Mouse (Mus musculus): Measurements from ENCODE around the gene Gm4181. TPM values are rescaled to one million over a fixed set of nuclear protein-coding genes. Genes with fewer than 3 reads are reported as not detected.
"Not testable (repeated sequence)": the region's sequence is repeated elsewhere in the genome, so short reads cannot be mapped to it uniquely, and the experiment has no call there.

Gm4181 gene
- polyA plus RNA-seq (2016; fragmentation: Nextera tagmentation; extraction: Ambion mirVana) = not detected in 2 replicates

DNA sequence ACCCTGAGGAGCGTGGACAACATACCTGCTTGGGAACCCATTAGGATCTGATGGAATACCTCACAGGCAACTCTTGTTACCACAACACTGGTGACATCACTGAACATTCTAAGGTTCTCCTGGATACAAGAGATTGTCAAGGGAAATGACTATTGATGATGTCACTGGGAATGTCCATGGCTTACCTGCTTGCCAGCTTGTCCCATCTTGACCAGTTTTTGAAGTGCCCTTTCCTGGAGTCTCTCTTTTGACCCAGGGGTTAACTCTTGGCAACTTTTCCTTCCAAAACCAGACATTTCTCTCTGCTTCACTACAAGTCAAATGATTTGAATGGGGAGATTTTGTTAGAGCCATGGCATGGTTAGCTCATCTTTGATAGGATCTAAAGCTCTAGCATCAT lies at the start of gene Gm4181:
TSS of gene Gm4181 (minus strand) at position 101 of the 400 bp plus-strand sequence.
- 80% methylated on average over 1 of the region's 1 CpGs for WGBS
- not testable (repeated sequence) for H3K4me3 ChIP-seq; H3K27ac ChIP-seq; H3K9me3 ChIP-seq; H3K36me3 ChIP-seq; DNase-seq (ENCODE audit: low spot score); H3K27me3 ChIP-seq (ENCODE audit: insufficient read depth, poor library complexity, severe bottlenecking); H3K4me1 ChIP-seq (replicated peaks)

- H3K4me1 ChIP-seq (replicated peaks) = no peaks in the 10 kb centered on the region
- 86% methylated on average over 5 of the region's 5 CpGs for WGBS
- DNase-seq (ENCODE audit: low spot score) = no peak
Measured at GRCm38 (mm10) chr14:51677269-51677668, 41.8 kb upstream of the Gm4181 start.

DNA sequence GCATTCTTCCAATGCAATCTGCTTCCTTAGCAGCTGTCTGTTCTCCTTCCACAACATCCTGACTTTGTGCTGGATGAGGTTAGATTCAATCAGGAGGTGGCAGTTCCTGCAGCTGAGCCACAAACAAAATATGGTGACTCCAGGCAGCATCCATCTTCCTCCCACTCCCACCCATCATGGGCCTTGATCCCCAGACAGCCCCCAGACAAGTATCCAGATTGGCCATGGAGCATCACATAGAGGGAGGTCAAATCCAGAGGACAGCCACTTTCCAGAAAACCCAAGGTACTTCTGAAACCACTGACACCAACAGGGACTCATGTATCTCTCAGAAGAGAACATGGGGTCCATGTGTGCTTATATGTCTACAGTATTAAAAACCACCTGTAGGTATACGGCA lies 3.0 kb downstream of the Gm4181 start:
- H3K4me1 ChIP-seq (replicated peaks); H3K4me3 ChIP-seq; H3K36me3 ChIP-seq; DNase-seq (ENCODE audit: low spot score); H3K27ac ChIP-seq; H3K27me3 ChIP-seq (ENCODE audit: insufficient read depth, poor library complexity, severe bottlenecking); H3K9me3 ChIP-seq: not testable (repeated sequence)
- WGBS = 94% methylated on average over 1 of the region's 1 CpGs

More at GRCm38 (mm10) chr14:51677269-51677668, 41.8 kb upstream of the Gm4181 start:
- Histone ChIP-seq H3K4me3 (no peak overlapping the region), H3K36me3 (no peaks in the 10 kb centered on the region), H3K9me3 (no peaks in the 10 kb centered on the region), H3K27ac (no peak overlapping the region), H3K27me3 (ENCODE audit: insufficient read depth, poor library complexity, severe bottlenecking) (no peaks in the 10 kb centered on the region)

- Histone ChIP-seq H3K36me3 (no peaks in the 10 kb centered on the region), H3K4me1 (replicated peaks) (no peaks in the 10 kb centered on the region), H3K27ac (no peak within 1 kb of the TSS), H3K4me3 (no peak within 1 kb of the TSS), H3K9me3 (no peaks in the 10 kb centered on the region), H3K27me3 (ENCODE audit: insufficient read depth, poor library complexity, severe bottlenecking) (no peaks in the 10 kb centered on the region)
- WGBS = 91% methylated on average over 1 of the region's 1 CpGs
- DNase-seq (ENCODE audit: low spot score) = no peak
Measured at GRCm38 (mm10) chr14:51611210-51611609, 24.3 kb downstream of the Gm4181 start, which contains the start of gene Gm17078. Gm17078 (minus strand) TSS chr14:51611310.

GRCm38 (mm10) chr14:51592039-51592438 lies 43.4 kb downstream of the Gm4181 start, which contains the start of gene Gm17174:
Gm17174 (minus strand) TSS chr14:51592139.
- H3K9me3 ChIP-seq; DNase-seq (ENCODE audit: low spot score); H3K4me1 ChIP-seq (replicated peaks); H3K27me3 ChIP-seq (ENCODE audit: insufficient read depth, poor library complexity, severe bottlenecking); H3K36me3 ChIP-seq; H3K4me3 ChIP-seq; H3K27ac ChIP-seq: not testable (repeated sequence)
- 92% methylated on average over 4 of the region's 4 CpGs for WGBS

Other genes with a start within 250 kb of the Gm4181 start
- not detected in 2 replicates for gene Vmn2r88, start 224.8 kb downstream of the Gm4181 start, polyA plus RNA-seq (2016; fragmentation: Nextera tagmentation; extraction: Ambion mirVana)
- not detected in 2 replicates for gene Vmn2r89, start 183.8 kb downstream of the Gm4181 start, polyA plus RNA-seq (2016; fragmentation: Nextera tagmentation; extraction: Ambion mirVana)
- gene Gm5622, start 82.9 kb downstream of the Gm4181 start, polyA plus RNA-seq (2016; fragmentation: Nextera tagmentation; extraction: Ambion mirVana) = not detected in 2 replicates
- gene Gm17175, start 61.6 kb downstream of the Gm4181 start, polyA plus RNA-seq (2016; fragmentation: Nextera tagmentation; extraction: Ambion mirVana) = not detected in 2 replicates
- not detected in 2 replicates for gene Gm17174, start 43.5 kb downstream of the Gm4181 start, polyA plus RNA-seq (2016; fragmentation: Nextera tagmentation; extraction: Ambion mirVana)
- not detected in 2 replicates for gene Gm17078, start 24.4 kb downstream of the Gm4181 start, polyA plus RNA-seq (2016; fragmentation: Nextera tagmentation; extraction: Ambion mirVana)
- not detected in 2 replicates for gene Gm17079, start 59.8 kb upstream of the Gm4181 start, polyA plus RNA-seq (2016; fragmentation: Nextera tagmentation; extraction: Ambion mirVana)
- gene Gm5800, start 81.5 kb upstream of the Gm4181 start, polyA plus RNA-seq (2016; fragmentation: Nextera tagmentation; extraction: Ambion mirVana) = not detected in 2 replicates
- gene Ang4, start 137.9 kb upstream of the Gm4181 start, polyA plus RNA-seq (2016; fragmentation: Nextera tagmentation; extraction: Ambion mirVana) = not detected in 2 replicates
- not detected in 2 replicates for gene AY358078, start 164.4 kb upstream of the Gm4181 start, polyA plus RNA-seq (2016; fragmentation: Nextera tagmentation; extraction: Ambion mirVana)
- not detected in 2 replicates for gene Ear6, start 218.0 kb upstream of the Gm4181 start, polyA plus RNA-seq (2016; fragmentation: Nextera tagmentation; extraction: Ambion mirVana)
- gene Mettl17, start 249.2 kb upstream of the Gm4181 start, polyA plus RNA-seq (2016; fragmentation: Nextera tagmentation; extraction: Ambion mirVana) = 42.6 and 48.1 TPM in 2 replicates